Mouse (Mus musculus): ENCODE measurements around the gene Tpk1. TPM values are rescaled to one million over a fixed set of nuclear protein-coding genes. Genes with fewer than 3 reads are reported as not detected.

The Tpk1 gene
- total RNA-seq, 2 experiments from 2014 or later: 5.5 to 6.2 TPM

- no peak for DNase-seq
These were observed 231.7 kb downstream of the Tpk1 start for GRCm38 (mm10) chr6:43434365-43434764.

GRCm38 (mm10) chr6:43424978-43425377 lies 241.1 kb downstream of the Tpk1 start:
- no peak for DNase-seq

DNA sequence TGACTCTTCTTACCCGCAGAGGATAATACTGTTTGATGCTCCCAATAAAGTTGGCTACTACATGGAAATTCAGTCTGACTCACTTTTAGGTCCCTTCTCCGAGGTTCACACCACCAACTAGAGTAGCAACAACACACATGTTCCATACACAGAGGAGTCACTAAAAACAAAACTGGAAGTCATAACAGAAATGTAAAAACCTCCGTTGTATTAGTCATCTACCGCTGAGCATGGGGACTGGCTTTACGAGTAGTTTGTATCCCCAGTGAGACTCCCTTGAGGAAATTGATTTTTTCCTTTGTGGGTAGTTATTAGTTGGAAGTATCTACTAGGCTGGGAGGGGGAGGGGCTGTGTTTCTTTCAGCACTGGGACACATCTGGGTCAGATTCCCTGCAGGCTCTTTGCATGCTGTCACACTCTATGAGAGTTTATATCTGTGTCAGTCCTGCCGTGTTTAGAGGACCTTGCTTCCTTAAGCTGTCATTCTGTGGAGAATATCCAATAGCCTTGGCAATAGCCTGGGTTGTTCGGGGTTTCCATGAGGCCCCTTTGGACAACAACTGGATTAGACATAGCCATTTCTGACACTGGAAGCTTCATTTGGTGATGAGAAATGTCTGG lies 245.6 kb downstream of the Tpk1 start:
- DNase-seq: no peak

- peak; percentile 25 for DNase-seq
These were observed 257.1 kb downstream of the Tpk1 start for GRCm38 (mm10) chr6:43408949-43409348.

DNA sequence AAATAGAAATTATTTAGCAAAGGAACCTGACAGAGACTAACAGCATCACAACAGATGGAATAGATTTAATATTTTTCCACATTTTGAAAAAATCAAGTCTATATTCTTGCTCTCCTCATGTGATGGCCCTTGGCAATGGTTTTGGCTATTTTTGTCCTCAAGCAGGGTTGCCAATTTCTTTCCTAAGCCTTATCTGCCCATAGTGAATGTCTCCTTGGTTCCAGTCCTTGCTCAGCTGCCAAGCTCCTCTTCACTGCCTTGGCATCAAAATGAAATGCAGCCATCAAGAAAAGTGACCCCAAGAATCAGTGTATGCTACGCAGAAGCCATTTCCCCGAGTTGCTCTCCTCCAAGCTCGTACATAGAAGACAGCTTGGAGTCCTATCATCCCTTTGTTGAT lies 263.0 kb downstream of the Tpk1 start:
- DNase-seq: peak; percentile 18

GRCm38 (mm10) chr6:43402219-43402997 lies 263.7 kb downstream of the Tpk1 start:
- DNase-seq: no peak

- DNase-seq: no peak
These were observed 269.7 kb downstream of the Tpk1 start for GRCm38 (mm10) chr6:43396426-43396825.

DNA sequence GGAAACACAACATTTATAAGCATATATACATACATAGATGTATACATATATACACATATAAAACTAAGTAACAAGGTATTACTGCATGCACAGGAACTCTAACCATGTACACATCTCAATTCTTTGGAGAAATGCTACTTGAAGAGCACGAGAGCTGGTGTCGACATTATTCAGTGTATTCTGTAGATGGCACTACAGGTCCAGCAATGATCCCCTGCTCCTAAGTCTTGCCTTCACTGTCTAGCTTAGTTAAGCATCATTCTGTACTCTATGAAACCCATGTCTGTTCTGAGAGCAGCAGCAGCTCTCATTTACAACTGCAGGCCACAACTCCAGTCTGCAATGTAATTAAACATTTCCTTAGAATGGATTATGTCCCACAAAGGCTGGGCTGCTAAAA lies 270.5 kb downstream of the Tpk1 start:
- DNase-seq: peak; percentile 27

DNA sequence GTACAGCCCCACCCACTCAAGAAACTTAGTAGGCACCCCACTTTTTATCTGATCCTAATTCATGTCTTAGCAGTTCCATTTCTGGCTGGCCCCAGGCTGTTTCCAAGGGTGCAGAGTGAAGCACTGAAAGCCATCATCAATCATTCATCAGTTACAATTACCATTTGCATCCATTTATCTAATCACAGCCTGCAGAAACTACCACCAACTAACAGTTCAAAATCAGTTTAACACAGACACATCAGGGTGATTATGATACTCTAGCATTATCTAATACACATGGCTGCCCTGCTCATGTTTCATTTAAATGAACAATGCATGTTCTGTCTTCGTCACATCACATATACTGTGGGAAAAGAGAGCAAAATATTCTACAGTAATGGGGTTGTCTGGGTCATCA lies 274.7 kb downstream of the Tpk1 start:
- no peak for DNase-seq

DNA sequence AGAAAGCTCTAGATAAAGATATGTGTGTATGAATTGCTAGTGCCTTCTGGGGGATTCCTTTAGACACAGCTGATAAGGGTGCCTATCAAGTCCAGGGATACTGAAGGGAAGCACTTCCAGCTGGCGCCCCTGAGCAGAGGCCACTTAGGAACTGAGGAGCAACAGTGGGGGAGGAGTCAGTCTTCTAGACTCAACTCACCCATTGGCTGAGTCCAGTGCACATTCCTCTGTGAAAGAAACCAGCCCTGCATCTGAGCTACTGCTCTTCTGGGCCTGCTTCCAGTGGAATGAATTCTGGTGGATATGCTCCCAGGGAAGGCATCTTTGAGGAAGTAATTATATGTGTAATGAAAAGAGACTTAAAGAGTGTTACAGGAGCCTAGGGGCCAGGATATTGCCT lies 278.8 kb downstream of the Tpk1 start:
- peak; percentile 28 for DNase-seq

- DNase-seq: no peak
These were observed 281.2 kb downstream of the Tpk1 start for GRCm38 (mm10) chr6:43384841-43385240.

GRCm38 (mm10) chr6:43384304-43384703 lies 281.8 kb downstream of the Tpk1 start:
- no peak for DNase-seq

DNA sequence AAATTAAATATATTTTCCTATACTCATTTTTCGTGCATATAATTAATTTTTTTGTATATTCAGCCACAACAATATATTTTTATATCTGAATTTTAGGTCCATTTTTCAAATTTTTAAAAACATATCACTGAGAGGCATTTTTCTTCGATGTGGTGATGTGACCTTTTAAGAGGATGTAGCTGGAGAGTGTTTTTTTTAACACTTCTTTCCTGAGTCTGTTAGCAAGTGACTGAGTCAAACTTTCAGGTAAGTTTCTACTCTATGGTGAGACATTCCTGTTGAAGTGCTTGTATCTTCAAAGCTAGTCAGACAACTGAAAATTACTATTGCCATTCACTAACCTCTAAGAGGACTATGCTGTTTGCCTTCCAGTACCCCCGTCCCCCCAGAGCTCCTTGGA lies 283.3 kb downstream of the Tpk1 start:
- DNase-seq: no peak

DNA sequence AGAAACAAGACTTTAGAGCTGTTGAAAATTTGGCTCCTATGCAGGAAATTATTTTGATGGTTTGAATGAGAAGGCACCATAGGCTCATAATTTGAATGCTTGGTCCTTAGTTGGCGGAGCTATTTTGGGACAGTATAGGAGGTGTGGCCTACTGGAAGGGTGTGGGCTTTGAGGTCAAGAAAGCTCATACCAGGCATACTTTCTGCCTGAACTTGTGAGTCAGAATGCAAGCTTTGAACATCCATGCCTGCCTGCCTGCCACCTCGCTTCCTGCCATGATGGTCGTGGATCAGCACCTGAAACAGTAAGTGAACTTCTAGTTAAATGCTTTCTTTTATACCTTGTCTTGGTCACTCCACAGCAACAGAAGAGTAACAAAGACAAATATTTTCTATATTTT lies 283.8 kb downstream of the Tpk1 start:
- peak; percentile 6 for DNase-seq

GRCm38 (mm10) chr6:43373206-43373605 lies 292.9 kb downstream of the Tpk1 start:
- DNase-seq: no peak

GRCm38 (mm10) chr6:43367434-43367945 lies 298.6 kb downstream of the Tpk1 start:
- no peak for DNase-seq

DNA sequence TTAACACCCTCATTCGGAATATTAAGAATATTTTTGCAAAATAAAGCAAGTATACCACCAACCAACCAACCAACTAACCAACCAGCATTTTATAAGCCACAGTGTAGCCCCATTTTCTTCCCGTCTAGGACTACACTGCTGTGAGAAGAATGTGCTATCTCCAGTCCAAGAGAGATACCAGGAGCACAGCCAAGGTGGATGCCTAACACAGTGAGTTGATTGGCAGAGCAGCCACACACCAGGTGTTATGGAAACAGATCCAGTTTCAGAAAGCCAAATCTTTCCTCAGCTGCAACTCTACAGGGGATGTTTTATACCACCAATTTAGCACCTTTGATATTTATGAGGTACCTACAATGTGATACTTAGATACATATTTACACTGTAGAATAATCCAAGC lies 299.1 kb downstream of the Tpk1 start:
- DNase-seq: no peak

- DNase-seq: no peak
These were observed 302.2 kb downstream of the Tpk1 start for GRCm38 (mm10) chr6:43363917-43364316.

- DNase-seq: no peak
These were observed 302.7 kb downstream of the Tpk1 start for GRCm38 (mm10) chr6:43363291-43363820.

GRCm38 (mm10) chr6:43361248-43361647 lies 304.8 kb downstream of the Tpk1 start:
- no peak for DNase-seq

- no peak for DNase-seq
These were observed 305.9 kb downstream of the Tpk1 start for GRCm38 (mm10) chr6:43360214-43360613.

DNA sequence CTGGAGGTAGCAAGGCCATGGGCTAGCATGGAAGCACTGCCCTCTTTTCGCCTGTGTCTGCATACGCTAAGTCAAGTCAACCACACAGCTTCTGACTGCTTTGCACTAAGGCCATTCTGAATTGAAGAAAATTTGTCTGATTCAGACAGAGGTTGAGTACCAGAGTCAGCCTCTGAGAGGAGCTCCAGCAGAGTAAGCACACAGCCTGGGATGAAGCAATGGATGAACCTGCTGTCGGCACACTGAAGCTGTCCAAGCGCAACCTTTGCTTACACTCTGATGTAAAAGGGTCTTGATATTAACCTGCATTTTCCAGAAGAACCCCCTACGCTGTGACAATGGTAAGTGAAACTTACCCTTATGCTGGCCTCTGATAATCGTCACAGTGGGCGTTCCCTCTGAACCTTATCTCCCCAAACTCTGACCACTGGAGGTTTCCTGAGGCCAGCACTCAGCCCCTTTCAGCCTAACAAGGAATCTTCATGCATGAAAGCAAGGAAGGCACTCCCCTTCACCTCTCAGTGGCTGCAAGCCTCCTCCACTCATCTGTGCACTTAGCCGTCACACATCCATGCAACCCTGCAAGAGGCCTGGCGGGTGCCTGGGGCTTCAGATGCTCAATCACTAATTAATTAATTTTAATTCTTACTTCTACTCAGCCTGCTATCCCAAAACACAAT lies 311.4 kb downstream of the Tpk1 start:
- DNase-seq: no peak

GRCm38 (mm10) chr6:43353446-43353845 lies 312.6 kb downstream of the Tpk1 start:
- no peak for DNase-seq
